Mouse (Mus musculus) ES-Bruce4 (cell line): ENCODE data around the gene Lpin3.

ENCODE experiments used
- CTCF ChIP-seq: IDR thresholded peaks from one replicate; pipeline ENCODE4 v1.8.1; 2011; ENCODE audit warnings: low read depth, low read length
- EP300 ChIP-seq: IDR thresholded peaks from 2 replicates; pipeline ENCODE4 v1.6.1; 2011; ENCODE audit warnings: low read depth, low read length; ENCODE audit not compliant: insufficient read depth
- POLR2A ChIP-seq: IDR thresholded peaks from one replicate; pipeline ENCODE4 v1.8.1; 2011; ENCODE audit warnings: low read length; ENCODE audit not compliant: insufficient read depth

DNA sequence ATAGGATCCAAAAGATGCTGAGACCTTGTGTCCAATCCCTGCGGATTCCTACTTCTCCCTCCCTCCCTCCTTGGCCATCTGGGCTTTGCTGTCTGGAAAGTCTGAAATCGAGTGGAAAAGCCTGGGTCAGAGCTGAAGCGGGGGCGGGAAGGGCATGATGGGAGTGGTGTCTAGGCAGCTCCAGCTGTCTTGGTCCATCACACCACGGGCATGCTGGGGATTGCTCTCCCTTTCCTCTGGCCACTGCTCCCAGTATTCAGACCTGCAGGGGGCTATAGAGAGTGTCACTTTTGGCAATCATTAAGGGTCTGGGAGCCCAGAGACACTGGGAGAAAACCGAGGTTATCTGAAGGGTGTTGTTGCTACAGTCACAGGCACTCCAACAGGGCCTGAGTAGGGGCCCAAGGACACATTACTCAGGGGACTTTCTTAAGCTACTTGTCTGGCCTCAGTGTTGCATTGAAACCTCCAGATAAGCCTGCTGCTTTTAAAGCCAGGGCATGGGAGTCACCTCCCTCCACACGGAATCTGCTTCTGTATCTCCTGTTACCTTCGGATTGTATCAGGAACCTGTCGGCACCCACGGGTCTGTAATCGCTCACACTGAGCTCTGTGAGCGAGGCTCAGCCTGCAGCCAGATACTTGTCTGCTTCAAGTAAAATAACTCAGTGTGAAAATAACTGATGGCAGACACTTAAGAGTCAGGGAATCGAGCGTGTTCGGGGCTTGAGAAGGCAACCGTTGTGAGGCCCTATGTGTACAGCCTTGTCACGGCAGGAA, 60.6 kb downstream of the Lpin3 start:
- no peak for TF ChIP-seq POLR2A
- TF ChIP-seq CTCF = no peak
- no peak for TF ChIP-seq EP300
